Mouse (Mus musculus): ENCODE results near the gene Sipa1l1. TPM values are rescaled to one million over a fixed set of nuclear protein-coding genes. Genes with fewer than 3 reads are reported as not detected.
A peak's percentile ranks its signal among the peaks of the same experiment; 100 is the strongest.

Sipa1l1 gene
- polyA plus RNA-seq, 1 experiment from 2014 or later = 29.4 TPM

- Histone ChIP-seq H3K4me1 (no peaks in the 10 kb centered on the region), H3K4me2 (no peak overlapping the region), H3K27ac (no peak overlapping the region), H3K27me3 (no peaks in the 10 kb centered on the region), H3K9me3 (no peaks in the 10 kb centered on the region), H3K36me3 (no peaks in the 10 kb centered on the region), H3K4me3 (no peak overlapping the region), H3K9ac (no peak overlapping the region)
- no peak for ATAC-seq (ENCODE audit: borderline replicate concordance, extremely low read depth, low FRiP score, low TSS enrichment)
- 76% methylated on average over 4 of the region's 4 CpGs for WGBS
These were observed 14.6 kb upstream of the Sipa1l1 start for GRCm38 (mm10) chr12:82154527-82154926.

- H3K4me2 ChIP-seq = no peak overlapping the region
- H3K9ac ChIP-seq = no peak overlapping the region
- H3K27me3 ChIP-seq = no peaks in the 10 kb centered on the region
- H3K36me3 ChIP-seq = no peaks in the 10 kb centered on the region
- ATAC-seq (ENCODE audit: borderline replicate concordance, extremely low read depth, low FRiP score, low TSS enrichment) = no peak
- no peak overlapping the region for H3K27ac ChIP-seq
- H3K9me3 ChIP-seq = no peaks in the 10 kb centered on the region
- WGBS = 88% methylated on average over 16 of the region's 16 CpGs
- H3K4me1 ChIP-seq = no peaks in the 10 kb centered on the region
- no peak overlapping the region for H3K4me3 ChIP-seq
These were observed 10.6 kb upstream of the Sipa1l1 start for GRCm38 (mm10) chr12:82158516-82158915.

DNA sequence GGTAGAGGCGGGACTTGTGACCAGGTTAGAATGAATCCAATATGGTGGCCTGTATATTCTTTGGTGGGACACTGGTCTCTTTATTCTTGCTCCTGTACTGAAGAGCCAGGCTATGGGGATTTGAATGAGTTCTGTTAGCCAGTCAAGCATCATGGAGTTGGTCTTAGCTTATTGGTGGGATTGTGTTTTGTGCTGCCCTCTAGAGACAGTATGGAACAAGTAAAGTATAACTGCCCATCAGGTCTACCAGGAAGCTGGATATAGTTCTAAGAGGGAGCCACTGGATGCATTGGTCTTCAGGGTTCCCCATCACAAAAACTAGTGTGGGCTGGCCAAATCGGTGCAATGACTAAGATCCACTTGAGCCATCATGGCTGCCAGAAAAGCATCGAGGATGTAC, 9.7 kb upstream of the Sipa1l1 start:
- no peaks in the 10 kb centered on the region for H3K9me3 ChIP-seq
- H3K27me3 ChIP-seq = no peaks in the 10 kb centered on the region
- no peaks in the 10 kb centered on the region for H3K4me1 ChIP-seq
- H3K4me3 ChIP-seq = no peak overlapping the region
- no peaks in the 10 kb centered on the region for H3K36me3 ChIP-seq
- no peak for ATAC-seq (ENCODE audit: borderline replicate concordance, extremely low read depth, low FRiP score, low TSS enrichment)
- WGBS = 92% methylated on average over 3 of the region's 3 CpGs
- no peak overlapping the region for H3K4me2 ChIP-seq
- no peak overlapping the region for H3K27ac ChIP-seq
- no peak overlapping the region for H3K9ac ChIP-seq

DNA sequence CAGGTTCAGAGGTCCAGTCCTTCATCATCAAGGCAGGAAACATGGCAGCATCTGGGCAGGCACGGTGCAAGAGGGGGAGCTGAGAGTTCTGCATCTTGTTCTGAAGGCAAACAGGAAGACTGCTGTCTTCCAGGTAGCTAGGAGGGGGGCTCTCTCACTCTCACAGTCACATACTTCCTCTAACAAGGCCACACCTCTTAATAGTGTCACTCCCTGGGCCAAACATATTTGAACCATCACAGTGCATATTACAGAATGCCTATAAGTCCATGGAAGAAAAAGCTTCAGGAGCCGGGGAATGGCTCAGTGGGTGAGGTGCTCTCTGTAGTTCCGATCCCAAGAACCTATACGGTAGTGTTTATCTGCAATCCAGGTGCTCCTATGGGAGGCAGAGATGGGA, 3.5 kb upstream of the Sipa1l1 start:
- H3K9ac ChIP-seq = no peak overlapping the region
- H3K9me3 ChIP-seq = no peaks in the 10 kb centered on the region
- H3K4me3 ChIP-seq = no peak overlapping the region
- peaks cover 8% of the 10 kb centered on the region for H3K4me1 ChIP-seq
- 60% methylated on average over 4 of the region's 4 CpGs for WGBS
- no peaks in the 10 kb centered on the region for H3K27me3 ChIP-seq
- no peaks in the 10 kb centered on the region for H3K36me3 ChIP-seq
- no peak for ATAC-seq (ENCODE audit: borderline replicate concordance, extremely low read depth, low FRiP score, low TSS enrichment)
- H3K4me2 ChIP-seq = no peak overlapping the region
- H3K27ac ChIP-seq = no peak overlapping the region

DNA sequence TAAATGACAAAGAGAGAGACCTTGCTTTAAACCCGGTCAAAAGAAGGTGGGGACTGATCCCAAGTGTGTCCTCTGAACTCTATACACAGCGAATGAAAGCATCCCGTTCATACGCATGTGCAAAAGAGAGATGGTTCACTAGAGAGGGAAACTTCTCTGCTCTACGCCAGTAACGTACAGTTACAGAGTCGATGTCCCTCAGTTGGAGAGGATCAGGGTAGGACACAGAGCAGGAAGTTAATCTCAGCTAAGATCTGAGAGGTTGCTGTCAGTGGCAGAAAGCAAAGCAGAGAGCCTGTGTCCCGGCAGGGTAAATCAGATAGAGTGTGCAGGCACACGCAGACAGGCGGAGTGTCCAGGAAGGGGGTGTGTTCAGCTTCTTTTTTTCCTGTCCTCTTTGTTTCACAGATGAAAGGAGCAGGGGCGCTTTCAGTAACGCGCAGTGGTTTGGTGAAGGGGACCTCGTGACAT, 3.0 kb upstream of the Sipa1l1 start:
- Histone ChIP-seq H3K36me3 (no peaks in the 10 kb centered on the region), H3K9ac (no peak overlapping the region), H3K4me2 (peak overlapping the region; percentile 32), H3K4me3 (no peak overlapping the region), H3K4me1 (peaks cover 13% of the 10 kb centered on the region), H3K27ac (no peak overlapping the region), H3K27me3 (no peaks in the 10 kb centered on the region), H3K9me3 (no peaks in the 10 kb centered on the region)
- WGBS = 28% methylated on average over 14 of the region's 14 CpGs
- ATAC-seq (ENCODE audit: borderline replicate concordance, extremely low read depth, low FRiP score, low TSS enrichment) = no peak

DNA sequence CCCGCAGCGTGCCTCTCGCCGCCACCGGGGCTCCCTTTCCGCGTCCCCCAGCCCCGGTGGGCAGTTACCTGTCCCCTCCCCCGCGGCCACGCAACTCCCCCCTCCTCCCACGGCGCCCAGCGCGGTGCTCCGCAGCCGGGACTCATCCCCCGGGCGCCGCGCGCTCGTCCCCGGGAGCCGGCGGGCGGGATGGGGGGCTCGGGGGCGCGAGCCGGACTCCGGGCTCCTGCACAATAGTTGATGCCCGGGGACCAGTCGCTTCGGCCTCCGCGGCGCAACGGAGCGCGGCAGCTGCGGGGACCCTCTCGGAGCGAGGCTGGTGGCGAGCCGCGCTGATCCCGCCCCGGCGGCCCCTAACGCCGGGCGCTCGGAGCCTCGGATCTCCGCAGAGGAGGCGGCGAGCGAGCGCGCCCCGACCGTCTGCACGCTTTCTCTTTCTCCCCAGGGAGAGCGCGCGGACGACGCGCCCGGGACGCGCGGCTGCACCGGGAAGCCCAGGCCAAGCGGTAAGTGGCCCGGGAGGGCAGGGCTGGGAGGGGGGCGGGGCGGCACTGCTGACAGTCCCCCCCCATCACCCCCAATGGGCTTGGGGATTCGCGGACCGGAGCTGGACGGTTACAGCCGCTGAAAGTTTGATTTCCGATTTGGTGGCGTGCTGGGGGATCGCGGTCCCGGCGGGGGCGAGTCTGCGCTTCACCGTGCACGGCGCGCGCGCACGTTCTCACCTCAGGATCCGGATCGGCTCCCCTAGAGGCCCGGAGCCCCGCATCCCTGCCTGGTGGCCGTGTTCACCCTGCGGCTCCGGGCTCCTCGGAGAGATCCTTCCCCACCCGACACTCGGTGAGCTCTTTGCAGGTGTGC, 681 bp downstream of the Sipa1l1 start:
- Histone ChIP-seq H3K4me2 (peak overlapping the region; percentile 90), H3K4me1 (peaks cover 31% of the 10 kb centered on the region), H3K9ac (peak overlapping the region; percentile 78), H3K27ac (peak overlapping the region; percentile 92), H3K4me3 (peak overlapping the region; percentile 82), H3K36me3 (no peaks in the 10 kb centered on the region), H3K9me3 (no peaks in the 10 kb centered on the region), H3K27me3 (no peaks in the 10 kb centered on the region)
- WGBS = under 1% methylated on average over 100 of the region's 109 CpGs
- ATAC-seq (ENCODE audit: borderline replicate concordance, extremely low read depth, low FRiP score, low TSS enrichment) = peak; percentile 75

DNA sequence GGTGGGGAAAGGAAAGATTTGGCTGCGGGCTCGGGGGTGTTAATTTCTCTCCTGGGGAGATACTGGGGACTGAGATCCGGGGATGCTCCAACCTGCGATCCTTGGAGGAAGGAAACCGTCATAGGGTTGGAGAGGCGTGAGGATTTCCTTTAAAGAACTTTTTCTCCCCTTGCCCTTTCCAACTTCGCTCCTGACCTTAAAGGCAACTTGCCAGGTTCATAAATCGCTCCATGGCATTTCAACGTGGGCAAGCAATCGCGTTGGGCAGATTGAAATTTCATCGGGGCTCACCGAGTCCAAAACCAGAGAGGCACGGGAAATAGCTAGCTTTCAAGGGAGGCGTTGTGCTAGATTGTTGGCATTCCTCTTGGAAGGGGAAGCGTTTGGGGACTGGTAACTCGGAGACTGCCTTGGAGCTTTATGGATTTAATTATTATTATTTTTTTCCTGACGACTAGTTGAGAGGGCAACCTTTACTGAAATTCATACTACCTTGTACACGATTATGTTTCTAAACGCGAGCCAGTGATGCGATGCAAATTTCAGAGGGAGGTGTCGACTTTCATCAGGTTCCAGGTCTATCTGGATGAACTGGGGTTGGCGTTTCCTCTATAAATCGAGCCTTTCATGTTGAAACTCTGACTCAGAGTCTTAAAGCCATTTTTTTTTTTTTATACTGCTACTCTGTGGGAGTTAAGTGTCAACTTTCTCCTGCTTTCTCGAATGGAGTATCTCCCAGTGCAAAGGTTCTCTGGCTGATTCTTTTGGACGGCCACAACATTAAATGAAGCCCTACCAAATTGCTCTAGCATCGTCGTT, 1.6 kb downstream of the Sipa1l1 start:
- Histone ChIP-seq H3K36me3 (no peaks in the 10 kb centered on the region), H3K9ac (peak overlapping the region; percentile 78), H3K27ac (peak overlapping the region; percentile 92), H3K27me3 (no peaks in the 10 kb centered on the region), H3K4me2 (peak overlapping the region; percentile 90), H3K4me3 (peak overlapping the region; percentile 82), H3K4me1 (peaks cover 35% of the 10 kb centered on the region), H3K9me3 (no peaks in the 10 kb centered on the region)
- no peak for ATAC-seq (ENCODE audit: borderline replicate concordance, extremely low read depth, low FRiP score, low TSS enrichment)
- 1% methylated on average over 29 of the region's 29 CpGs for WGBS

DNA sequence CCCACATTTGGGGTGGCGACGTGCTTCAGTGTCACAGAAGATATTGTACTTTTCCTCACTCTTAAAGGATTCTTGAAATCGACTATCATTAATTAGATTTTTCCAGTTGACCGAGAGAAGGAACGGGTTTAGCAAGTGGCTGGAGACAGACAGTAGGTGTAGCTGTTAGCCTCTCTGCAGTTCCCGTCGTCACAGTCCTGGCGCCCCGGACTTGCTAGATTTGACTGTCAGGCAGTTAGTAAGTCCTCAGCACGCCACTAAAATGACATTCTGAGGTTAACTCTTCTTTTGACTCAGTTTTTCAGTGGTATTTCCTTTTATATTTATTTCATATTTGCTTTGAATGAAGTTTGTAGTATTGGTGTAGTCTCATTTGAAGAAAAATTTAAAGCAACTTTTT, 2.5 kb downstream of the Sipa1l1 start:
- 25% methylated on average over 10 of the region's 10 CpGs for WGBS
- Histone ChIP-seq H3K9ac (no peak overlapping the region; the same call in 1 of the 2 replicates), H3K4me1 (peaks cover 32% of the 10 kb centered on the region), H3K36me3 (no peaks in the 10 kb centered on the region), H3K9me3 (no peaks in the 10 kb centered on the region), H3K4me3 (peak overlapping the region; percentile 82), H3K4me2 (peak overlapping the region; percentile 90), H3K27ac (no peak overlapping the region), H3K27me3 (no peaks in the 10 kb centered on the region)
- ATAC-seq (ENCODE audit: borderline replicate concordance, extremely low read depth, low FRiP score, low TSS enrichment) = no peak

GRCm38 (mm10) chr12:82173623-82174022, 4.5 kb downstream of the Sipa1l1 start:
- H3K27ac ChIP-seq = no peak overlapping the region
- no peak for ATAC-seq (ENCODE audit: borderline replicate concordance, extremely low read depth, low FRiP score, low TSS enrichment)
- H3K27me3 ChIP-seq = no peaks in the 10 kb centered on the region
- no peak overlapping the region for H3K9ac ChIP-seq
- no peaks in the 10 kb centered on the region for H3K9me3 ChIP-seq
- 74% methylated on average over 1 of the region's 1 CpGs for WGBS
- H3K4me1 ChIP-seq = peaks cover 31% of the 10 kb centered on the region
- no peak overlapping the region for H3K4me3 ChIP-seq
- H3K36me3 ChIP-seq = no peaks in the 10 kb centered on the region
- no peak overlapping the region for H3K4me2 ChIP-seq

- H3K27ac ChIP-seq = no peak overlapping the region
- ATAC-seq (ENCODE audit: borderline replicate concordance, extremely low read depth, low FRiP score, low TSS enrichment) = no peak
- no peak overlapping the region for H3K4me2 ChIP-seq
- no peaks in the 10 kb centered on the region for H3K36me3 ChIP-seq
- H3K4me1 ChIP-seq = peaks cover 27% of the 10 kb centered on the region
- H3K9ac ChIP-seq = no peak overlapping the region
- no peaks in the 10 kb centered on the region for H3K9me3 ChIP-seq
- H3K27me3 ChIP-seq = no peaks in the 10 kb centered on the region
- H3K4me3 ChIP-seq = no peak overlapping the region
- 28% methylated on average over 3 of the region's 3 CpGs for WGBS
These were observed 6.6 kb downstream of the Sipa1l1 start for GRCm38 (mm10) chr12:82175709-82176108.

GRCm38 (mm10) chr12:82178636-82179035, 9.5 kb downstream of the Sipa1l1 start:
- ATAC-seq (ENCODE audit: borderline replicate concordance, extremely low read depth, low FRiP score, low TSS enrichment) = no peak
- Histone ChIP-seq H3K4me1 (peaks cover 10% of the 10 kb centered on the region; the same call in 1 of the 2 replicates), H3K36me3 (peaks cover 4% of the 10 kb centered on the region; the same call in 1 of the 2 replicates), H3K9ac (no peak overlapping the region), H3K9me3 (no peaks in the 10 kb centered on the region), H3K27ac (no peak overlapping the region), H3K4me2 (no peak overlapping the region), H3K4me3 (no peak overlapping the region), H3K27me3 (no peaks in the 10 kb centered on the region)
- WGBS = 81% methylated on average over 4 of the region's 4 CpGs

DNA sequence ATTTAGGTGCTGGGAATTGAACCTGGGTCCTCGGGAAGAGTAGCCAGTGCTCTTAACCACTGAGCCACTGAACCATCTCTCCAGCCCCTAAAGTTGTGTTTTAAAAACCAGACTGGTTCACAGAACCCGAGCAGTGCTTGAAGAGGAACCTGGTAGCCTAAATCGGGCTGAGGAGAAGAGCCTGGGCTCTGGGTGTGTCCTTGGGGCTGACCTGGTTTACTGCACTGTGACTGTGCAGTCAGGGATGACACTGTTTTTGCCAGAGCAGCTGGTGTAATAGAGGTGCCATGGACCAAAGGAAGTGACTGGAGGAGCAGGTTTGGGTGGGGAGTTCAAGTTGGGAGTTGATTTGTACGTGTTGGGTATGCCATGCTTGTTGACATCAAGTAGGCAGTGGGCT, 10.5 kb downstream of the Sipa1l1 start:
- no peak overlapping the region for H3K9ac ChIP-seq
- peaks cover 6% of the 10 kb centered on the region; the same call in 1 of the 2 replicates for H3K4me1 ChIP-seq
- WGBS = 85% methylated on average over 4 of the region's 4 CpGs
- peaks cover 4% of the 10 kb centered on the region; the same call in 1 of the 2 replicates for H3K36me3 ChIP-seq
- no peak overlapping the region for H3K4me3 ChIP-seq
- no peak for ATAC-seq (ENCODE audit: borderline replicate concordance, extremely low read depth, low FRiP score, low TSS enrichment)
- H3K4me2 ChIP-seq = no peak overlapping the region
- no peaks in the 10 kb centered on the region for H3K9me3 ChIP-seq
- H3K27ac ChIP-seq = no peak overlapping the region
- no peaks in the 10 kb centered on the region for H3K27me3 ChIP-seq

All from lung, embryonic 15.5 days (tissue).